Mouse (Mus musculus): ENCODE data around the gene Mgat5.

Gene Mgat5

DNA sequence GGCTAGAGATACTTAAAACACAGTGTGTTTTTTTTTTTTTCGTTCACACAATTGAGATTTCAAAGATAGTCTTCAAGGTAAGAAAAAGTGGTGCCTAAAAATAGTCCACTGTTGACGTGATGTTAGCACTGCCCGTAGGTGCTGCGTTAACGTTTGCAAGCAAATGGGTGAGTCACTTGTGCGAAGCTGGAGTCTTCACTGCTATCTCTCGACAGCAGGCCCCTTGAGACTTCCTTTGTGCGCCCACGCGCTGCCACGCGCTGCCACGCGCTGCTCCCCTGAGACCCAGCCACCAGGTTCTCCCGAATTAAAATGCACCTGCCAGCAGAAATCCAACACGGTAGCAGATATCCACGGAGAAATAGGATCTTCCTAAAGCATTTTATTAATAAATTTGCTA, 295.9 kb downstream of the Mgat5 start:
- DNase-seq (ENCODE audit: low spot score) = no peak

GRCm38 (mm10) chr1:127507042-127507650, 302.3 kb downstream of the Mgat5 start:
- no peak for DNase-seq (ENCODE audit: low spot score)

DNA sequence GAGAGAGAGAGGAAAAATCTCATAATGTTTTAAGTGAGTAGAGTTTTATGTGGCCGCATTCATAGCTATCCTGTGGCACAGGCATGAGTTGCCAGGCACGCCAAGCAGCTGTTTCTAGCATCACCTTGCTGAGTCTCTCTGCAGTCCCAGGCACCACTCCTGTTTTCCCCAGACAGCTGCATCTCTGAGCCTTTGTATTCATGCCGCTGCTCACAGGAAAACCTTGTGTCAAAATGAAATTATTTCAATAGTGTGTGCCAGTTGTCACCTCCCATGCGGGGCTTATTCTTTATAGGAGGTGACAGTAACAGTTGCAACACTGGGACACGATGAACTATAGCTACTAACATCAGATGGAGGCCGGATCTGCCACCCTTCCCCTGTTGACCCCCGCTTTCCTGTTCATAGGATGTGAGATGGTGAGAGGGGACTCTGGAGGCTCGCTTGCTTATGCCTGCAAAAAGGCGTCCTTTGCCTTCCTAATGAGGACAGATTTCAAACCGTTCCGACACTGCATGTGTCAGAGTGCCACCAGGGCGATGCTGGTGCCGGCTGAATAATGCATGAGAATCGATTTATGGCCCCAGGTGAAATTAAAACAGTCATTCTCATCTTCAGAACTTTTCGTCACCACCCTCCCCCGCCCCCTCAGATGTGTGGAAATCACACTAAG, 303.4 kb downstream of the Mgat5 start:
- no peak for DNase-seq (ENCODE audit: low spot score)

- no peak for DNase-seq (ENCODE audit: low spot score)
Observed at GRCm38 (mm10) chr1:127508921-127509320, 304.1 kb downstream of the Mgat5 start.

GRCm38 (mm10) chr1:127511362-127511761, 306.5 kb downstream of the Mgat5 start:
- no peak for DNase-seq (ENCODE audit: low spot score)

- no peak for DNase-seq (ENCODE audit: low spot score)
Observed at GRCm38 (mm10) chr1:127512709-127513108, 307.9 kb downstream of the Mgat5 start.

GRCm38 (mm10) chr1:127513140-127513539, 308.3 kb downstream of the Mgat5 start:
- DNase-seq (ENCODE audit: low spot score) = no peak

GRCm38 (mm10) chr1:127513664-127514063, 308.8 kb downstream of the Mgat5 start:
- no peak for DNase-seq (ENCODE audit: low spot score)

DNA sequence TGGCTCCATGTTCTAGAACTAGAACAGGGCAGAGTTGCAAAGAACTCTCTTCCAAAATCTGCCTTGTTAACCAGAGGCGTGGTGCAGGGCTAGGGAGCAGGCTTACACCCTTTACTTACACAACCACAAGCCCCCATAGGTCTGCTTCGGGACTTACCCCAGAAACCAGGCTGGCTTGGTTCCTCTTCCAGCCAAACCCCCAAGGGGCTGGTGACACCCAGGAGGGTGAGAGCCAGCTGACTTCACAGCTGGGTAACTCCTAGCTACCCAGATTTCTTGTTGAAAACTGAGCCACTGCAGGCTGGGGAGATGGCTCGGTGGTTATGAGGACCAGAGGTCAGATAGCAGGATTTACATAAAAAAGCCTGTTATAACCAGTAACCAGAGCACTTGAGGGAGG, 309.7 kb downstream of the Mgat5 start:
- no peak for DNase-seq (ENCODE audit: low spot score)

GRCm38 (mm10) chr1:127514888-127515287, 310.1 kb downstream of the Mgat5 start:
- DNase-seq (ENCODE audit: low spot score) = no peak

DNA sequence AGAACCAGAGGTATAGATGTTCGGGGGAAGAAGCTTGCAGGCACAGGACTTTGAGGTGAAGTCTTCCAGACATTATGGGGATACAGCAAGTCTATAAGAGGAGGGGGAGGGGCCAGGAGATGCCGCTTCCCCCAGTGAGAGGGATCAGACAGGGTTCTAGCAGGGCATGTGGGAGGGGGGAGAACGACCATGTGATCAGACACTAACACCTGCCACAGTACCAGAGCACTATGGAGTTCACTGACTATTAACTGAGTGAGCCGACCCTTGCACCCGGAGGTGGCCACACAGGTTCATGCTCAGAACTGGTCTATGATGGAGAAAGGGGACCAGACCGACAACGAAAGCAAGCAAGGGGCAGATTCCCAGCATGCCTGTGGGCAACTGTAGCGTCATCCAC, 318.5 kb downstream of the Mgat5 start:
- DNase-seq (ENCODE audit: low spot score) = no peak

GRCm38 (mm10) chr1:127530849-127531580, 326.2 kb downstream of the Mgat5 start:
- peak; percentile 49 for DNase-seq (ENCODE audit: low spot score)

DNA sequence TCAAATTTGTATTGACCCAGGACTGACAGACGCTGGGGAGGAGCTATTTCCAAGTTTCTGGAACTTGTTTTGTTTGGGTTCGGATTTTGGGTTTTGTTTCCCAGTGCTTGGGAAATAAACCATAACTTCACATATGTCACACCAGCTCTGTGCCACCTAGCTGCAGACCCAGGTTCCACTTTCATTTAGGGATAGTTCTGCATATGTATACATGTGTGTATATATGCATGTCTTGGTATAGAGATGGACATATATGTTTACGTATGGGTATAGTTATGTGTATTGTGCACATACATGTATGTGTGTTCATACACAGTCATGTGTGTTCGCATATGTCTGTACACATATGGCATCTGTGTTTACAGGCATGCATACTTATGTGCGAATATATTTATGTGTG, 326.9 kb downstream of the Mgat5 start:
- no peak for DNase-seq (ENCODE audit: low spot score)

DNA sequence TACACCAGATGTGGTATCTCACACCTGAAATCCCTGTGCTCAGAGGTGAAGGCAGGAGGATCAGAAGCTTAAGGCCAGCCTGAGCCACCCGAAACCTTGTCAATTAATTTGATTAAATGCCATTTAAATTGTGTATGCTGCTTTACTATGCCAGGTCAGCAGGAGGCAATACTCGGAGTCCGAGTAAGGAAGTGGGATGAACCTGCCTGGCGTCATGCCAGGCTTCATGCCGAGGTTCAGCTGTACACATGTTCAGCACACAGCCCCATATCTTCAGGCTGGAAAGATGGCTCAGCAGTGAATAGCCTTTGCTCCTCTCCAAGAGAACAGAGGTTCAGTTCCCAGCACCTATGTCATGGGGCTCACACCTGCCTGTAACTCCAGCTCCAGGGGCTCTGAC, 331.6 kb downstream of the Mgat5 start:
- DNase-seq (ENCODE audit: low spot score) = no peak

DNA sequence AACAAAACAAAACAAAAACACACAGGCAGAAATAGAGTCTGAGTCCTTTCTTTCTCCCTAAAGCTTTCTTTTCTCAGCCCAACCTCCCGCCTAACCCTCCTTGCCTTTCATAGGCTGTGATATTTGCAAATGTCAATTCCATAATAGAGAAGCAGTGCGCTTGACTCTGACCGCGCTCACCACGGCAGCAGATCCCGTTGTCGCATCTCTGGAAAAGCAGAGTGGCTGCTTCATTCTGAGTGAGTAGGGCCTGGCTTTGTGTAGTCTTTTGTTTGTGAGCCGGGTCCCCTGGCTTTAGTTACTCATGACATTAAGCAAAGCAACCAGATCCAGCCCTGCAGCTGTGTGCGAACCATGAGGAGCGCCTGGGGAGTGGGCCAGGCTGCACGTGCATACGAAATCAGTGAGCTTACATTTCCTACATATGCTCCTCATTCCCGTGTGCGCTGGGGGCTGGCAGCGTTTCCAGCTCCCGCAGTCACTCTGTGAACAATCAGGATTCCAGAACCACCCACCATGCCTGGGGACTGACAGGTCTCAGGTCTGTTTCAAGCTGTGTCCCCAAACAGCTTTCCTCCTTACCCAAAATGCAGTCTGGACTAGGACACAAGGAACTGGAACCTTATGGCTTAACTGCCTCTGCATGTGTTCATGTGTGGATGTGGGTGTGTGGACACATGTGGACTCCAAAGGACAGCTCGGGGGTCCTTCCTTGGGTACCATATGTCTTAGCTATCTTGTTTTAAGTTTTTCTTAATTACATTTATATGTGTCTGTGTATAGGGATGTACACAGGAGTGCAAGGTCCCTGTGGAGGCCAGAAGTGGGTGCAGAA, 332.6 kb downstream of the Mgat5 start:
- DNase-seq (ENCODE audit: low spot score) = peak; percentile 64

Measured in embryo, embryonic 10 days (tissue).